Mouse (Mus musculus) cerebellum, adult 2 months (tissue): ENCODE measurements around the gene Itgb2.
A peak's percentile ranks its signal among the peaks of the same experiment; 100 is the strongest.

ENCODE experiments used
- CTCF ChIP-seq: fragments of 200-500 bp; IDR thresholded peaks from 2 replicates; pipeline ENCODE4 v1.5.1; 2011; ENCODE audit warnings: low read depth, mild to moderate bottlenecking, control low read depth, low read length, moderate library complexity, borderline replicate concordance; ENCODE audit not compliant: insufficient read depth
- POLR2A ChIP-seq: fragments of 200-500 bp; IDR thresholded peaks from 2 replicates; pipeline ENCODE4 v1.6.1; 2011; ENCODE audit warnings: low read length, control low read depth, borderline replicate concordance; ENCODE audit not compliant: insufficient read depth

DNA sequence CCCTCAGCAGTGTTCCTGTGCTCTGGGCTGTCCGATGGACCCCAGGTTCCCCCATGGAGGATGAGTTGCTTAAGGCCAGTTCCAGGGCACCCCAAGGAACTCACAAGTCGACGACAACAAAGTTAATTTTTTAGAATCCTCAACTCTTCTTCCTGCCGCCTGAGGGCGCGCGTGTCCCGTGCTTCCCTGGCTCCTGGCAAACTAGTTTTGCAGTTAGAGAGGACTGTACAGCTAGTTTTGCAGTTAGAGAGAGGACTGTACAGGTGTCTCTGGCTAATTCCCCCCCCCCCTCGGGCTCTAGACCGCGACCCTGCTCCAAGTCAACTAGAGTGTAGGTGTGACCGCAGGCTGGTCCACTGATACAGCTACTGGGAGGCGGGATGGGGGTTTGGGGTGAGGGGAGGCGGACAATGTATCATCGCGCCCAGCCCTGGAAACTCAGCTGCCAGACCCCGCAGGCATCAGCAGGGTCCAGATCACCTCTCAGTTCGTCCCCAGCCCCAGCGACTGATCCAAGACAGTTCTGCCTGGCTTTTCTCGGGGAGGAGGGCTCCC, 12.9 kb upstream of the Itgb2 start:
- peak; percentile 95 for TF ChIP-seq CTCF
- TF ChIP-seq POLR2A: no peak
